Mouse (Mus musculus): ENCODE measurements at regions not wholly inside any gene's neighbourhood (a gene's known extent, or its start where the extent isn't known, plus 50 kb on each side); places are given as distances from the start of the nearest gene placed in this dataset.

DNA sequence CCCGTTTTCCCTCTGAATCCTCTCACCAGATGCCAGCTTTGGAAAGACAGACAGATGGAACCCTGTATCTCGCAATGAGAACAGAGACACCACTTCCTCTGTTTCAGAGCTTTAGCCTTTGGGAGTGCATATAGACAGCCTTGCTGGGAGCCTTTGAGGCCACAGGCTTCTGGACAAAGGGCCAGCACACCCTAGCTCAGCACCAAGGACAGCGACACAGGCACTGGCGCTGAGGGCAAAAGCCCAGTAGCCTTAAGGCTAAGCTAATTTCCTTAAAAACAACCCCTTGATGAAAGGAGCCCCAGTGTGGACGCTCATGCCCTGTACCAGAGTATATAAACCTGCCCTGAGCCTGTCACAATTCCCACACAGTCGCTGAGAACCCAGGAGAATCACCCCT is 278.1 kb downstream of the Gm7361 start:
- H3K9me3 ChIP-seq (ENCODE audit: control insufficient read depth, low read length) = no peaks in the 10 kb centered on the region
- no peak for ATAC-seq (ENCODE audit: insufficient read depth, low FRiP score, low TSS enrichment)
- no peaks in the 10 kb centered on the region for H3K36me3 ChIP-seq (ENCODE audit: control insufficient read depth, insufficient read depth, low read length)
- H3K9ac ChIP-seq (ENCODE audit: low read length) = no peak overlapping the region
- H3K27ac ChIP-seq (ENCODE audit: low read depth, low read length) = no peak overlapping the region
- H3K4me1 ChIP-seq (ENCODE audit: control insufficient read depth, insufficient read depth, low read length) = no peaks in the 10 kb centered on the region
- no peaks in the 10 kb centered on the region for H3K27me3 ChIP-seq (ENCODE audit: control insufficient read depth, insufficient read depth, low read length)
- no peak overlapping the region for H3K4me2 ChIP-seq (ENCODE audit: low read depth)
- WGBS = 29% methylated on average over 6 of the region's 6 CpGs
- no peak overlapping the region for H3K4me3 ChIP-seq (ENCODE audit: low read depth, low read length)
- DNase-seq (ENCODE audit: low spot score) = peak; percentile 57

GRCm38 (mm10) chr5:26563291-26563690 is 253.7 kb upstream of the Dpp6 start:
- no peak overlapping the region for H3K9ac ChIP-seq (ENCODE audit: low read length)
- 93% methylated on average over 1 of the region's 1 CpGs for WGBS
- no peaks in the 10 kb centered on the region for H3K27me3 ChIP-seq (ENCODE audit: control insufficient read depth, insufficient read depth, low read length)
- H3K4me2 ChIP-seq (ENCODE audit: low read depth) = no peak overlapping the region
- H3K36me3 ChIP-seq (ENCODE audit: control insufficient read depth, insufficient read depth, low read length) = no peaks in the 10 kb centered on the region
- no peak overlapping the region for H3K4me3 ChIP-seq (ENCODE audit: low read depth, low read length)
- H3K27ac ChIP-seq (ENCODE audit: low read depth, low read length) = no peak overlapping the region
- no peaks in the 10 kb centered on the region for H3K9me3 ChIP-seq (ENCODE audit: control insufficient read depth, low read length)
- ATAC-seq (ENCODE audit: insufficient read depth, low FRiP score, low TSS enrichment) = no peak
- no peak for DNase-seq (ENCODE audit: low spot score)
- H3K4me1 ChIP-seq (ENCODE audit: control insufficient read depth, insufficient read depth, low read length) = no peaks in the 10 kb centered on the region

GRCm38 (mm10) chr5:26564056-26564455 is 252.9 kb upstream of the Dpp6 start:
- Histone ChIP-seq H3K9ac (ENCODE audit: low read length) (no peak overlapping the region), H3K9me3 (ENCODE audit: control insufficient read depth, low read length) (no peaks in the 10 kb centered on the region), H3K27ac (ENCODE audit: low read depth, low read length) (no peak overlapping the region), H3K4me3 (ENCODE audit: low read depth, low read length) (no peak overlapping the region), H3K4me1 (ENCODE audit: control insufficient read depth, insufficient read depth, low read length) (no peaks in the 10 kb centered on the region), H3K27me3 (ENCODE audit: control insufficient read depth, insufficient read depth, low read length) (no peaks in the 10 kb centered on the region), H3K4me2 (ENCODE audit: low read depth) (no peak overlapping the region), H3K36me3 (ENCODE audit: control insufficient read depth, insufficient read depth, low read length) (no peaks in the 10 kb centered on the region)
- ATAC-seq (ENCODE audit: insufficient read depth, low FRiP score, low TSS enrichment) = no peak
- no peak for DNase-seq (ENCODE audit: low spot score)
- 85% methylated on average over 1 of the region's 1 CpGs for WGBS

GRCm38 (mm10) chr5:26572691-26573191 is 244.3 kb upstream of the Dpp6 start:
- Histone ChIP-seq H3K4me1 (ENCODE audit: control insufficient read depth, insufficient read depth, low read length) (no peaks in the 10 kb centered on the region), H3K9me3 (ENCODE audit: control insufficient read depth, low read length) (no peaks in the 10 kb centered on the region), H3K36me3 (ENCODE audit: control insufficient read depth, insufficient read depth, low read length) (no peaks in the 10 kb centered on the region), H3K27ac (ENCODE audit: low read depth, low read length) (no peak overlapping the region), H3K27me3 (ENCODE audit: control insufficient read depth, insufficient read depth, low read length) (no peaks in the 10 kb centered on the region), H3K9ac (ENCODE audit: low read length) (no peak overlapping the region), H3K4me3 (ENCODE audit: low read depth, low read length) (no peak overlapping the region), H3K4me2 (ENCODE audit: low read depth) (no peak overlapping the region)
- no peak for DNase-seq (ENCODE audit: low spot score)
- no peak for ATAC-seq (ENCODE audit: insufficient read depth, low FRiP score, low TSS enrichment)
- 71% methylated on average over 3 of the region's 3 CpGs for WGBS

- DNase-seq (ENCODE audit: low spot score) (no peak), ATAC-seq (ENCODE audit: insufficient read depth, low FRiP score, low TSS enrichment) (no peak)
- Histone ChIP-seq H3K36me3 (ENCODE audit: control insufficient read depth, insufficient read depth, low read length) (no peaks in the 10 kb centered on the region), H3K9me3 (ENCODE audit: control insufficient read depth, low read length) (no peaks in the 10 kb centered on the region), H3K4me3 (ENCODE audit: low read depth, low read length) (no peak overlapping the region), H3K4me2 (ENCODE audit: low read depth) (no peak overlapping the region), H3K9ac (ENCODE audit: low read length) (no peak overlapping the region), H3K27me3 (ENCODE audit: control insufficient read depth, insufficient read depth, low read length) (no peaks in the 10 kb centered on the region), H3K4me1 (ENCODE audit: control insufficient read depth, insufficient read depth, low read length) (no peaks in the 10 kb centered on the region), H3K27ac (ENCODE audit: low read depth, low read length) (no peak overlapping the region)
- WGBS = 78% methylated on average over 3 of the region's 3 CpGs
Measured at GRCm38 (mm10) chr5:26573446-26573845, 243.6 kb upstream of the Dpp6 start.

- no peak for DNase-seq (ENCODE audit: low spot score)
- Histone ChIP-seq H3K36me3 (ENCODE audit: control insufficient read depth, insufficient read depth, low read length) (no peaks in the 10 kb centered on the region), H3K4me3 (ENCODE audit: low read depth, low read length) (no peak overlapping the region), H3K4me1 (ENCODE audit: control insufficient read depth, insufficient read depth, low read length) (no peaks in the 10 kb centered on the region), H3K27ac (ENCODE audit: low read depth, low read length) (no peak overlapping the region), H3K4me2 (ENCODE audit: low read depth) (no peak overlapping the region), H3K9ac (ENCODE audit: low read length) (no peak overlapping the region), H3K9me3 (ENCODE audit: control insufficient read depth, low read length) (no peaks in the 10 kb centered on the region), H3K27me3 (ENCODE audit: control insufficient read depth, insufficient read depth, low read length) (no peaks in the 10 kb centered on the region)
- no peak for ATAC-seq (ENCODE audit: insufficient read depth, low FRiP score, low TSS enrichment)
- WGBS = 84% methylated on average over 5 of the region's 5 CpGs
Measured at GRCm38 (mm10) chr5:26586108-26586507, 230.9 kb upstream of the Dpp6 start.

- no peaks in the 10 kb centered on the region for H3K4me1 ChIP-seq (ENCODE audit: control insufficient read depth, insufficient read depth, low read length)
- H3K27ac ChIP-seq (ENCODE audit: low read depth, low read length) = no peak overlapping the region
- H3K9me3 ChIP-seq (ENCODE audit: control insufficient read depth, low read length) = no peaks in the 10 kb centered on the region
- no peak overlapping the region for H3K9ac ChIP-seq (ENCODE audit: low read length)
- H3K4me3 ChIP-seq (ENCODE audit: low read depth, low read length) = no peak overlapping the region
- no peak for ATAC-seq (ENCODE audit: insufficient read depth, low FRiP score, low TSS enrichment)
- H3K4me2 ChIP-seq (ENCODE audit: low read depth) = no peak overlapping the region
- 93% methylated on average over 6 of the region's 6 CpGs for WGBS
- H3K27me3 ChIP-seq (ENCODE audit: control insufficient read depth, insufficient read depth, low read length) = no peaks in the 10 kb centered on the region
- H3K36me3 ChIP-seq (ENCODE audit: control insufficient read depth, insufficient read depth, low read length) = no peaks in the 10 kb centered on the region
- no peak for DNase-seq (ENCODE audit: low spot score)
Measured at GRCm38 (mm10) chr5:26590886-26591285, 226.1 kb upstream of the Dpp6 start.

GRCm38 (mm10) chr5:26592341-26592740 is 224.7 kb upstream of the Dpp6 start:
- H3K27me3 ChIP-seq (ENCODE audit: control insufficient read depth, insufficient read depth, low read length) = no peaks in the 10 kb centered on the region
- no peaks in the 10 kb centered on the region for H3K36me3 ChIP-seq (ENCODE audit: control insufficient read depth, insufficient read depth, low read length)
- no peak overlapping the region for H3K4me3 ChIP-seq (ENCODE audit: low read depth, low read length)
- H3K4me2 ChIP-seq (ENCODE audit: low read depth) = no peak overlapping the region
- no peaks in the 10 kb centered on the region for H3K9me3 ChIP-seq (ENCODE audit: control insufficient read depth, low read length)
- no peak overlapping the region for H3K9ac ChIP-seq (ENCODE audit: low read length)
- no peak overlapping the region for H3K27ac ChIP-seq (ENCODE audit: low read depth, low read length)
- 62% methylated on average over 3 of the region's 3 CpGs for WGBS
- peak; percentile 85 for ATAC-seq (ENCODE audit: insufficient read depth, low FRiP score, low TSS enrichment)
- no peaks in the 10 kb centered on the region for H3K4me1 ChIP-seq (ENCODE audit: control insufficient read depth, insufficient read depth, low read length)
- no peak for DNase-seq (ENCODE audit: low spot score)

DNA sequence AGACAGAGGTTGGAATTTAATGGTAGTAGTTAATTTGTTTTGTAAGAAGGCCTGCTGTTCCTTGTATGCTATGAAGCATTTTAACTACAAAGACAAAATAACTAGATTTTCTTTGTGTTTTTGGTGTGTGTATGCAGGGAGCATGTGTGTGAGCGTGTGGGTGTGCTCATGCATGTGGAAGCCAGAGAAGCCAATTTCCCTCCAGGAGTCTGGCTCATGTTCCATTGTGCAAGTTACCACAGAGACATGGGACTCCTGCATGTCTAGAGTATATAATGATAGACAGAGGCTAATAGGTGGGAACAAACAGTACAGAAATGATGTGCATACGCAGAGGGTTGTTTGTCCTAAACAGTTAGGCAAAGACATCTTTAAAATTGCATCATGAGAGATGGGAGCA is 219.0 kb upstream of the Dpp6 start:
- no peak overlapping the region for H3K27ac ChIP-seq (ENCODE audit: low read depth, low read length)
- H3K9me3 ChIP-seq (ENCODE audit: control insufficient read depth, low read length) = no peaks in the 10 kb centered on the region
- no peaks in the 10 kb centered on the region for H3K36me3 ChIP-seq (ENCODE audit: control insufficient read depth, insufficient read depth, low read length)
- WGBS = 95% methylated on average over 2 of the region's 2 CpGs
- H3K4me1 ChIP-seq (ENCODE audit: control insufficient read depth, insufficient read depth, low read length) = no peaks in the 10 kb centered on the region
- no peak overlapping the region for H3K9ac ChIP-seq (ENCODE audit: low read length)
- DNase-seq (ENCODE audit: low spot score) (no peak), ATAC-seq (ENCODE audit: insufficient read depth, low FRiP score, low TSS enrichment) (no peak)
- no peaks in the 10 kb centered on the region for H3K27me3 ChIP-seq (ENCODE audit: control insufficient read depth, insufficient read depth, low read length)
- no peak overlapping the region for H3K4me3 ChIP-seq (ENCODE audit: low read depth, low read length)
- no peak overlapping the region for H3K4me2 ChIP-seq (ENCODE audit: low read depth)

Measured in neural tube, embryonic 11.5 days (tissue).